Mouse (Mus musculus) lung, adult 2 months (tissue): Measurements from ENCODE around the gene Thoc3. TPM values are rescaled to one million over a fixed set of nuclear protein-coding genes. Genes with fewer than 3 reads are reported as not detected.
"Not testable (repeated sequence)": the region's sequence is repeated elsewhere in the genome, so short reads cannot be mapped to it uniquely, and the experiment has no call there.

Experiments used
- DNase-seq: peaks from one replicate; pipeline ENCODE4 v3.0.0; 2022
- H3K4me1 ChIP-seq: fragments of 200-500 bp; 2 replicates; pipeline ENCODE4 v1.6.1; 2011; ENCODE audit warnings: low read length; ENCODE audit not compliant: control insufficient read depth, insufficient read depth
- H3K4me3 ChIP-seq: fragments of 200-500 bp; replicated peaks from 2 replicates; pipeline ENCODE3; 2011; ENCODE audit warnings: low read depth, mild to moderate bottlenecking, control low read depth, low read length; ENCODE audit errors: extremely low read depth
- CTCF ChIP-seq: fragments of 200-500 bp; IDR thresholded peaks from 2 replicates; pipeline ENCODE4 v1.5.1; 2011; ENCODE audit warnings: mild to moderate bottlenecking, low read length, control low read depth; ENCODE audit not compliant: insufficient read depth
- POLR2A ChIP-seq: fragments of 200-500 bp; IDR thresholded peaks from 2 replicates; pipeline ENCODE4 v1.6.1; 2011; ENCODE audit warnings: low read depth, mild to moderate bottlenecking, control low read depth, low read length, borderline replicate concordance; ENCODE audit errors: extremely low read depth
- WGBS: fragments of 180-500 bp; shearing (Covaris S2); methylation state at CpG from one replicate; pipeline ENCODE4 v1.1.7; 2018; 5-methylcytosine and 5-hydroxymethylcytosine counted together
- polyA plus RNA-seq: library from polyadenylated mRNA; depleted of rRNA; stranded (reverse); fragments of >200 nt; gene quantifications from 2 replicates; pipeline ENCODE4 v1.2.3, GENCODE M21; 2012; rRNA removed

The Thoc3 gene
- 27.8 and 35.6 TPM in 2 replicates for polyA plus RNA-seq

DNA sequence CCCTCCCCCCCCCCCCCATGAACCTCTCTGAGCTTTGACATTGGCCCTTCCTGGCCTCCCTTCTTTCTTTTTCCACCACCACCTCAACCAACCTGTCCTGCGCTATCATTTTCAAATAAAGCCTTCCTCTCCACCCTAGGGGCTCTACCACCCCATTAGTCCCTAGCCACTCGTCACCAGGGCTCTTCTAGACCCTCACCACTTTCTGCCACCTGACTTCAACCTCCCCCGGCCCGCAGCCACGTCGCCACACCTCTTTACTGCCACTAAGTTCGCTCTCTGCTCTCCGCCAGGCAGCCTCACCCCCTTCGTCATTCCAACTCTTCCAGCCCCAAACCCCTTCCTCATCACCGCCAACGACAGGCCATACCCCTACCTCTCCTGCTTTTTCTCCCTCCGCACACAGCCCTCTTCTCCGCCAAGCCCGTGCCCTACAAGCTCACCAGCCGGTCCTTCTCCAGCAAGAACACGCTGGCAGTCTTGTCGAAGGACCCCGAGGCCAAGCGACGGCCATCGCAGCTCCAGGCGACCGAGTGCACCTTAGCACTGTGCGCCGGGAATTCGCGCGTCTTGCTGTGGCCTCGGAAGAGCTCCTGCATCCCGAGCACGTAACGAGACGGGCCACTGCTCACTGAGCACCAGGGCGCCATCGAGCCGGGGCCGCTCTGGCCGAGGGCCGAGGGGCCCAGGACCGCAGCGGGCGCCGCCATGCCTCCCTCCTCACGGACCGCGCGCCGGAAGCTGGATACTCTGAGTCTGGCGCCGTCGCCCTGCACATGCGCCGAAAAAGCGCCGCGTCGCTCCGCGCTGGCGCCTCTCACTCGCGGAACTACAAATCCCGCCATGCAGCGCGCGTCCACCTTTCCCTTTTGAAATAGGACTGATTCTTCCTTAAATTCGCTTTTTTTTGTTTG is at the start of gene Thoc3:
Thoc3 (minus strand) TSS at position 752 of the 914 bp plus-strand sequence.
- DNase-seq: peak; percentile 86
- H3K4me1 ChIP-seq: peaks cover 2% of the 10 kb centered on the region; the same call in 1 of the 2 replicates
- TF ChIP-seq CTCF: no peak
- peak; percentile 47; the same call in 1 of the 2 replicates for TF ChIP-seq POLR2A
- H3K4me3 ChIP-seq: peak within 1 kb of the TSS; percentile 89
- under 1% methylated on average over 67 of the region's 67 CpGs for WGBS

DNA sequence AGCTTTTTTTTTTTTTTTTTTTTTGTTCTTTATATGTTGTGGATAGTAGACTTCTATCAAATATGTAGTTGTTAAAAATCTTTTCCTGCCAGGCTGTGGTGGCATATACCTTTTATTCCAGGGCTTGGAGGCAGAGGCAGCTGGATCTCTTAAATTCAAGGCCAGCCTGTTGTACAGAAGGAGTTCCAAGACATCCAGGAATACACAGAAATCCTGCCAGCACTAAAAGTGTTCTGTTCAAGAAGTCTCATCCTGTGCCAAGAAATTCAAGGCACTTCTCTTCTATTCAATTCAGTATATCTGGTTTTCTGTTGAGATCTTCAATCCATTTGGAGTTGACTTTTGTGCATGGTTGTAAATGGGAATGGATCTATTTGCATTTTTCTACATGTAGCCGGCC is 37.3 kb upstream of the Thoc3 start:
- DNase-seq: no peak
- 95% methylated on average over 1 of the region's 1 CpGs for WGBS
- TF ChIP-seq CTCF (no peak), POLR2A (no peak)
- Histone ChIP-seq H3K4me3 (no peak overlapping the region), H3K4me1 (peaks cover 8% of the 10 kb centered on the region)

- peak overlapping the region; percentile 10 for H3K4me3 ChIP-seq
- TF ChIP-seq POLR2A (no peak), CTCF (no peak)
- H3K4me1 ChIP-seq: peaks cover 8% of the 10 kb centered on the region
- no peak for DNase-seq
- WGBS: 54% methylated on average over 7 of the region's 7 CpGs
Measured at GRCm38 (mm10) chr13:54504611-54505260, 36.1 kb upstream of the Thoc3 start.

GRCm38 (mm10) chr13:54503604-54504521 is 35.2 kb upstream of the Thoc3 start, which contains the start of gene Simc1:
Simc1 (plus strand) TSS chr13:54503779.
- DNase-seq: peak; percentile 75
- 1% methylated on average over 102 of the region's 105 CpGs for WGBS
- H3K4me1 ChIP-seq: peaks cover 8% of the 10 kb centered on the region
- TF ChIP-seq CTCF (no peak), POLR2A (peak; percentile 77)
- H3K4me3 ChIP-seq: peak within 1 kb of the TSS; percentile 67

GRCm38 (mm10) chr13:54503278-54503603 is 34.6 kb upstream of the Thoc3 start:
- no peak for DNase-seq
- TF ChIP-seq CTCF (no peak), POLR2A (no peak)
- H3K4me3 ChIP-seq: peak overlapping the region; percentile 67
- 2% methylated on average over 14 of the region's 14 CpGs for WGBS
- peaks cover 8% of the 10 kb centered on the region for H3K4me1 ChIP-seq

DNA sequence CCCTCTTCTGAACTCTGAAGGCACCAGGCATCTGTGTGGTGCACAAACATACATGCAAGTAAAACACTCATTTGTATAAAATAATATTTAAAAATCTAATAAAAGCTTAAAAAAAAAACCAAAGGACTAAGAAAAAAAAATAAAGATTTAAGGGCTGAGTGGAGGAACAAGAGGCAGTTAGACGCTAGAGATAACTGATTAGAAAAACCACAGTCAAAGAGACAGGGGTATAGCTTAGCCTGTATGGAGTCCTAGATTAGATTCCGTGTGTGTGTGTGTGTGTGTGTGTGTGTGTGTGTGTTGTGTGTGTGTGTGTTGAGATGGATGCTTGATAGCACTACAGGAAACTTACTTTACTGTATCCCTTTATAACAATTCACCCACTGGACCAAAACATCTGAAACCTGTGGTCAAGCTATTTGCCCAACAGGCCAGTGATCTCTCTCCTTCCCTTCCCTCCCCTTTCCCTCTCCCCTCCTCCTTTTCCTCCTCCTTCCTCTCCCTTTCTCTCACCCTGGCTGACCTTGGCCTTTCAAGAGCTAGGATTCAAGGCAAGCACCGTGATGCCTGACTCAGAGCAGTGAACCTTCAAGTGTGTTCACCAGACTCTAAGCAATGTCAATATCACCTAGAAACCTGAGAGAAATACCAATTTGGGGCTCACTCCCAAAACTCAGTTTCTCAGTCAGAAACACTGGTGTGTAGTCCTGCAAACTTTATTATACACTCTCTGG is 33.5 kb upstream of the Thoc3 start:
- TF ChIP-seq CTCF: no peak
- TF ChIP-seq POLR2A: no peak
- Histone ChIP-seq H3K4me3 (no peak overlapping the region), H3K4me1 (peaks cover 8% of the 10 kb centered on the region)
- 57% methylated on average over 3 of the region's 3 CpGs for WGBS
- no peak for DNase-seq

GRCm38 (mm10) chr13:54501352-54501751 is 32.7 kb upstream of the Thoc3 start:
- no peak for DNase-seq
- H3K4me1 ChIP-seq: peaks cover 8% of the 10 kb centered on the region
- TF ChIP-seq CTCF: no peak
- no peak for TF ChIP-seq POLR2A
- no peak overlapping the region for H3K4me3 ChIP-seq
- WGBS: 61% methylated on average over 2 of the region's 2 CpGs

GRCm38 (mm10) chr13:54499551-54499950 is 30.9 kb upstream of the Thoc3 start:
- 94% methylated on average over 7 of the region's 7 CpGs for WGBS
- not testable (repeated sequence) for DNase-seq, H3K4me1 ChIP-seq, H3K4me3 ChIP-seq

- Histone ChIP-seq H3K4me3 (no peak overlapping the region), H3K4me1 (no peaks in the 10 kb centered on the region)
- no peak for DNase-seq
- WGBS: 67% methylated on average over 6 of the region's 6 CpGs
- no peak for TF ChIP-seq CTCF
- no peak for TF ChIP-seq POLR2A
Measured at GRCm38 (mm10) chr13:54491381-54491780, 22.7 kb upstream of the Thoc3 start.
